Mouse (Mus musculus): ENCODE data around the gene Grem1. TPM values are rescaled to one million over a fixed set of nuclear protein-coding genes. Genes with fewer than 3 reads are reported as not detected.

Gene Grem1
- polyA plus RNA-seq, 2 experiments = not detected

- DNase-seq (ENCODE audit: low read depth in 3 of 3, low spot score in 3 of 3) (no peak), ATAC-seq (ENCODE audit: insufficient read depth) (no peak)
- Histone ChIP-seq H3K36me3 (replicated peaks; ENCODE audit: control insufficient read depth, insufficient read depth, low read depth) (no peaks in the 10 kb centered on the region), H3K27me3 (ENCODE audit: control insufficient read depth, insufficient read depth, low read length) (no peaks in the 10 kb centered on the region), H3K9ac (replicated peaks) (no peak overlapping the region), H3K9me3 (ENCODE audit: control insufficient read depth, low read length) (no peaks in the 10 kb centered on the region), H3K4me3 (ENCODE audit: insufficient read depth in 1 of 2, low read depth in 2 of 2, low read length in 2 of 2) (no peak overlapping the region), H3K4me2 (ENCODE audit: low read depth) (no peak overlapping the region), H3K4me1 (replicated peaks; ENCODE audit: control insufficient read depth in 2 of 2, insufficient read depth in 2 of 2, low read length in 1 of 2) (no peaks in the 10 kb centered on the region), H3K27ac (no peak overlapping the region)
- TF ChIP-seq CTCF (IDR thresholded peaks at IDR 0.05; ENCODE audit: low read depth) (no peak), EP300 (IDR thresholded peaks at IDR 0.05; ENCODE audit: low read depth) (no peak)
- WGBS (ENCODE audit: insufficient replicate concordance) = 71% methylated on average over 3 of the region's 3 CpGs
These were observed 29.9 kb downstream of the Grem1 start for GRCm38 (mm10) chr2:113728581-113728980.

- no peaks in the 10 kb centered on the region for H3K36me3 ChIP-seq (replicated peaks; ENCODE audit: control insufficient read depth, insufficient read depth, low read depth)
- H3K4me1 ChIP-seq (replicated peaks; ENCODE audit: control insufficient read depth in 2 of 2, insufficient read depth in 2 of 2, low read length in 1 of 2) = no peaks in the 10 kb centered on the region
- no peak overlapping the region for H3K4me2 ChIP-seq (ENCODE audit: low read depth)
- ATAC-seq (ENCODE audit: insufficient read depth) = no peak
- H3K4me3 ChIP-seq (ENCODE audit: insufficient read depth in 1 of 2, low read depth in 2 of 2, low read length in 2 of 2) = no peak overlapping the region
- no peaks in the 10 kb centered on the region for H3K9me3 ChIP-seq (ENCODE audit: control insufficient read depth, low read length)
- DNase-seq (ENCODE audit: low read depth in 3 of 3, low spot score in 3 of 3) = no peak
- H3K27me3 ChIP-seq (ENCODE audit: control insufficient read depth, insufficient read depth, low read length) = no peaks in the 10 kb centered on the region
- H3K27ac ChIP-seq = no peak overlapping the region
- 32% methylated on average over 2 of the region's 2 CpGs for WGBS (ENCODE audit: insufficient replicate concordance)
- TF ChIP-seq EP300 (IDR thresholded peaks at IDR 0.05; ENCODE audit: low read depth) (no peak), CTCF (IDR thresholded peaks at IDR 0.05; ENCODE audit: low read depth) (no peak)
- H3K9ac ChIP-seq (replicated peaks) = no peak overlapping the region
These were observed 43.6 kb downstream of the Grem1 start for GRCm38 (mm10) chr2:113714801-113715200.

- WGBS (ENCODE audit: insufficient replicate concordance) = 52% methylated on average over 2 of the region's 2 CpGs
- Histone ChIP-seq H3K27me3 (ENCODE audit: control insufficient read depth, insufficient read depth, low read length) (no peaks in the 10 kb centered on the region), H3K36me3 (replicated peaks; ENCODE audit: control insufficient read depth, insufficient read depth, low read depth) (no peaks in the 10 kb centered on the region), H3K4me2 (ENCODE audit: low read depth) (no peak overlapping the region), H3K9ac (replicated peaks) (no peak overlapping the region), H3K9me3 (ENCODE audit: control insufficient read depth, low read length) (no peaks in the 10 kb centered on the region), H3K27ac (no peak overlapping the region), H3K4me3 (ENCODE audit: insufficient read depth in 1 of 2, low read depth in 2 of 2, low read length in 2 of 2) (no peak overlapping the region), H3K4me1 (replicated peaks; ENCODE audit: control insufficient read depth in 2 of 2, insufficient read depth in 2 of 2, low read length in 1 of 2) (no peaks in the 10 kb centered on the region)
- ATAC-seq (ENCODE audit: insufficient read depth) (no peak), DNase-seq (ENCODE audit: low read depth in 3 of 3, low spot score in 3 of 3) (no peak)
- TF ChIP-seq CTCF (IDR thresholded peaks at IDR 0.05; ENCODE audit: low read depth) (no peak), EP300 (IDR thresholded peaks at IDR 0.05; ENCODE audit: low read depth) (no peak)
These were observed 45.0 kb downstream of the Grem1 start for GRCm38 (mm10) chr2:113713406-113713805.

- no peaks in the 10 kb centered on the region for H3K27me3 ChIP-seq (ENCODE audit: control insufficient read depth, insufficient read depth, low read length)
- H3K4me2 ChIP-seq (ENCODE audit: low read depth) = no peak overlapping the region
- 62% methylated on average over 4 of the region's 4 CpGs for WGBS (ENCODE audit: insufficient replicate concordance)
- DNase-seq (ENCODE audit: low read depth in 3 of 3, low spot score in 3 of 3) = no peak
- no peak overlapping the region for H3K9ac ChIP-seq (replicated peaks)
- TF ChIP-seq EP300 (IDR thresholded peaks at IDR 0.05; ENCODE audit: low read depth) (no peak), CTCF (IDR thresholded peaks at IDR 0.05; ENCODE audit: low read depth) (no peak)
- H3K27ac ChIP-seq = no peak overlapping the region
- ATAC-seq (ENCODE audit: insufficient read depth) = no peak
- H3K4me3 ChIP-seq (ENCODE audit: insufficient read depth in 1 of 2, low read depth in 2 of 2, low read length in 2 of 2) = no peak overlapping the region
- H3K36me3 ChIP-seq (replicated peaks; ENCODE audit: control insufficient read depth, insufficient read depth, low read depth) = no peaks in the 10 kb centered on the region
- H3K9me3 ChIP-seq (ENCODE audit: control insufficient read depth, low read length) = no peaks in the 10 kb centered on the region
- no peaks in the 10 kb centered on the region for H3K4me1 ChIP-seq (replicated peaks; ENCODE audit: control insufficient read depth in 2 of 2, insufficient read depth in 2 of 2, low read length in 1 of 2)
These were observed 50.9 kb downstream of the Grem1 start for GRCm38 (mm10) chr2:113707507-113707906.

GRCm38 (mm10) chr2:113701507-113701906, 56.9 kb downstream of the Grem1 start:
- no peaks in the 10 kb centered on the region for H3K4me1 ChIP-seq (replicated peaks; ENCODE audit: control insufficient read depth in 2 of 2, insufficient read depth in 2 of 2, low read length in 1 of 2)
- H3K27me3 ChIP-seq (ENCODE audit: control insufficient read depth, insufficient read depth, low read length) = no peaks in the 10 kb centered on the region

More at GRCm38 (mm10) chr2:113701507-113701906, 56.9 kb downstream of the Grem1 start:
- no peaks in the 10 kb centered on the region for H3K36me3 ChIP-seq (replicated peaks; ENCODE audit: control insufficient read depth, insufficient read depth, low read depth)
- ATAC-seq (ENCODE audit: insufficient read depth) (no peak), DNase-seq (ENCODE audit: low read depth in 3 of 3, low spot score in 3 of 3) (no peak)
- no peak overlapping the region for H3K4me2 ChIP-seq (ENCODE audit: low read depth)
- WGBS (ENCODE audit: insufficient replicate concordance) = 50% methylated on average over 5 of the region's 5 CpGs
- H3K9me3 ChIP-seq (ENCODE audit: control insufficient read depth, low read length) = no peaks in the 10 kb centered on the region
- H3K27ac ChIP-seq = no peak overlapping the region
- H3K4me3 ChIP-seq (ENCODE audit: insufficient read depth in 1 of 2, low read depth in 2 of 2, low read length in 2 of 2) = no peak overlapping the region
- H3K9ac ChIP-seq (replicated peaks) = no peak overlapping the region
- no peak for TF ChIP-seq EP300 (IDR thresholded peaks at IDR 0.05; ENCODE audit: low read depth)
- no peak for TF ChIP-seq CTCF (IDR thresholded peaks at IDR 0.05; ENCODE audit: low read depth)
